Mouse (Mus musculus) midbrain, embryonic 14.5 days (tissue): ENCODE measurements around the gene Lgi4. TPM values are rescaled to one million over a fixed set of nuclear protein-coding genes. Genes with fewer than 3 reads are reported as not detected.

Source experiments
- ATAC-seq: fragments of 200-750 bp; cut with Nextera tagmentation; 2 replicates; pipeline ENCODE4 v1.8.0; 2017; ENCODE audit warnings: moderate number of reproducible peaks, moderate library complexity; ENCODE audit not compliant: low FRiP score, low TSS enrichment
- DNase-seq: peaks from one replicate; pipeline ENCODE4 v3.0.0-alpha.2; 2015
- H3K27ac ChIP-seq: fragments of 300-500 bp; sonication (generic); replicated peaks from 2 replicates; pipeline ENCODE4 v1.5.1; 2014; ENCODE audit warnings: mild to moderate bottlenecking, low read depth, low read length, moderate library complexity
- H3K27me3 ChIP-seq: fragments of 300-500 bp; sonication (generic); 2 replicates; pipeline ENCODE4 v1.6.1; 2014; ENCODE audit warnings: low read length, control low read depth, mixed read lengths; ENCODE audit not compliant: control insufficient read depth, insufficient read depth
- H3K36me3 ChIP-seq: fragments of 300-500 bp; sonication (generic); 2 replicates; pipeline ENCODE4 v1.6.1; 2014; ENCODE audit warnings: low read length, control low read depth; ENCODE audit not compliant: control insufficient read depth, insufficient read depth
- H3K4me1 ChIP-seq: fragments of 300-500 bp; sonication (generic); 2 replicates; pipeline ENCODE4 v1.6.1; 2014; ENCODE audit warnings: mild to moderate bottlenecking, antibody characterized with exemption, low read length, control low read depth; ENCODE audit not compliant: control insufficient read depth, insufficient read depth
- H3K4me2 ChIP-seq: fragments of 300-500 bp; sonication (generic); 2 replicates; pipeline ENCODE4 v1.6.1; 2014; ENCODE audit warnings: mild to moderate bottlenecking, low read length, moderate library complexity
- H3K4me3 ChIP-seq: fragments of 300-500 bp; sonication (generic); replicated peaks from 2 replicates; pipeline ENCODE4 v1.5.1; 2014; ENCODE audit warnings: low read depth, low read length
- H3K9ac ChIP-seq: fragments of 300-500 bp; sonication (generic); replicated peaks from 2 replicates; pipeline ENCODE4 v1.6.1; 2014; ENCODE audit warnings: mild to moderate bottlenecking, low read length, moderate library complexity
- H3K9me3 ChIP-seq: fragments of 300-500 bp; sonication (generic); 2 replicates; pipeline ENCODE4 v1.6.1; 2016; ENCODE audit warnings: low read length, control low read depth, mixed read lengths; ENCODE audit not compliant: control insufficient read depth
- WGBS: fragments of 180-500 bp; shearing (Covaris S2); extraction: QIAGEN DNeasy Blood & Tissue Kit; methylation state at CpG from one replicate; pipeline ENCODE4 v1.1.7; 2014; 5-methylcytosine and 5-hydroxymethylcytosine counted together
- polyA plus RNA-seq: library from polyadenylated mRNA; unstranded; fragments of >200 nt; fragmentation: Nextera tagmentation; extraction: Ambion mirVana; gene quantifications from 2 replicates; pipeline ENCODE4 v1.2.1, GENCODE M21; 2014

The Lgi4 gene
- polyA plus RNA-seq, 1 experiment from 2014 or later = 0.17 TPM

GRCm38 (mm10) chr7:31099612-31099982 lies 40.5 kb downstream of the Lgi4 start:
- Histone ChIP-seq H3K36me3 (no peaks in the 10 kb centered on the region), H3K27ac (no peak overlapping the region), H3K4me3 (no peak overlapping the region), H3K4me1 (no peaks in the 10 kb centered on the region), H3K9ac (no peak overlapping the region), H3K9me3 (no peaks in the 10 kb centered on the region), H3K4me2 (no peak overlapping the region), H3K27me3 (no peaks in the 10 kb centered on the region)
- no peak for ATAC-seq
- 89% methylated on average over 6 of the region's 6 CpGs for WGBS
- DNase-seq = no peak

- ATAC-seq = no peak
- no peak overlapping the region for H3K4me2 ChIP-seq
- no peaks in the 10 kb centered on the region for H3K9me3 ChIP-seq
- no peak overlapping the region for H3K27ac ChIP-seq
- H3K4me3 ChIP-seq = no peak overlapping the region
- H3K36me3 ChIP-seq = no peaks in the 10 kb centered on the region
- no peaks in the 10 kb centered on the region for H3K27me3 ChIP-seq
- no peak overlapping the region for H3K9ac ChIP-seq
- WGBS = 83% methylated on average over 14 of the region's 14 CpGs
- DNase-seq = no peak
- H3K4me1 ChIP-seq = no peaks in the 10 kb centered on the region
These were observed 41.6 kb downstream of the Lgi4 start for GRCm38 (mm10) chr7:31100786-31101185.

GRCm38 (mm10) chr7:31105061-31105768 lies 46.1 kb downstream of the Lgi4 start:
- H3K4me3 ChIP-seq = no peak overlapping the region
- H3K9me3 ChIP-seq = no peaks in the 10 kb centered on the region
- WGBS = 67% methylated on average over 15 of the region's 15 CpGs
- DNase-seq (no peak), ATAC-seq (no peak)
- H3K27me3 ChIP-seq = no peaks in the 10 kb centered on the region
- H3K27ac ChIP-seq = no peak overlapping the region
- no peak overlapping the region for H3K9ac ChIP-seq
- H3K4me2 ChIP-seq = no peak overlapping the region
- H3K4me1 ChIP-seq = no peaks in the 10 kb centered on the region
- H3K36me3 ChIP-seq = no peaks in the 10 kb centered on the region

GRCm38 (mm10) chr7:31106166-31106565 lies 47.0 kb downstream of the Lgi4 start:
- no peaks in the 10 kb centered on the region for H3K4me1 ChIP-seq
- no peak for ATAC-seq

GRCm38 (mm10) chr7:31107781-31108180 lies 48.6 kb downstream of the Lgi4 start:
- H3K36me3 ChIP-seq = no peaks in the 10 kb centered on the region
- no peak overlapping the region for H3K27ac ChIP-seq
- no peak for DNase-seq
- H3K27me3 ChIP-seq = no peaks in the 10 kb centered on the region
- 87% methylated on average over 11 of the region's 11 CpGs for WGBS
- no peak for ATAC-seq
- H3K4me2 ChIP-seq = no peak overlapping the region
- no peak overlapping the region for H3K9ac ChIP-seq
- H3K4me1 ChIP-seq = no peaks in the 10 kb centered on the region
- no peak overlapping the region for H3K4me3 ChIP-seq
- no peaks in the 10 kb centered on the region for H3K9me3 ChIP-seq

More at GRCm38 (mm10) chr7:31106166-31106565, 47.0 kb downstream of the Lgi4 start:
- Histone ChIP-seq H3K36me3 (no peaks in the 10 kb centered on the region), H3K27me3 (no peaks in the 10 kb centered on the region), H3K27ac (no peak overlapping the region), H3K9me3 (no peaks in the 10 kb centered on the region), H3K9ac (no peak overlapping the region), H3K4me2 (no peak overlapping the region), H3K4me3 (no peak overlapping the region)
- DNase-seq = no peak
- 74% methylated on average over 3 of the region's 3 CpGs for WGBS

GRCm38 (mm10) chr7:31109091-31109490 lies 49.9 kb downstream of the Lgi4 start:
- Histone ChIP-seq H3K27me3 (no peaks in the 10 kb centered on the region), H3K9me3 (no peaks in the 10 kb centered on the region), H3K27ac (no peak overlapping the region), H3K36me3 (no peaks in the 10 kb centered on the region), H3K9ac (no peak overlapping the region), H3K4me1 (no peaks in the 10 kb centered on the region), H3K4me2 (no peak overlapping the region), H3K4me3 (no peak overlapping the region)
- 34% methylated on average over 7 of the region's 7 CpGs for WGBS
- DNase-seq (no peak), ATAC-seq (no peak)

- no peak overlapping the region for H3K9ac ChIP-seq
- 89% methylated on average over 5 of the region's 5 CpGs for WGBS
These were observed 50.7 kb downstream of the Lgi4 start for GRCm38 (mm10) chr7:31109796-31110195.

GRCm38 (mm10) chr7:31110861-31111385 lies 51.8 kb downstream of the Lgi4 start:
- Histone ChIP-seq H3K4me2 (no peak overlapping the region), H3K9me3 (no peaks in the 10 kb centered on the region), H3K27me3 (no peaks in the 10 kb centered on the region), H3K4me1 (no peaks in the 10 kb centered on the region), H3K27ac (no peak overlapping the region), H3K36me3 (no peaks in the 10 kb centered on the region), H3K9ac (no peak overlapping the region), H3K4me3 (no peak overlapping the region)
- no peak for DNase-seq
- WGBS = 84% methylated on average over 15 of the region's 15 CpGs
- ATAC-seq = no peak

More at GRCm38 (mm10) chr7:31109796-31110195, 50.7 kb downstream of the Lgi4 start:
- Histone ChIP-seq H3K9me3 (no peaks in the 10 kb centered on the region), H3K27me3 (no peaks in the 10 kb centered on the region), H3K36me3 (no peaks in the 10 kb centered on the region), H3K4me2 (no peak overlapping the region), H3K27ac (no peak overlapping the region), H3K4me3 (no peak overlapping the region), H3K4me1 (no peaks in the 10 kb centered on the region)
- DNase-seq = no peak
- no peak for ATAC-seq

- Histone ChIP-seq H3K9ac (no peak overlapping the region), H3K9me3 (no peaks in the 10 kb centered on the region), H3K27me3 (no peaks in the 10 kb centered on the region), H3K4me1 (no peaks in the 10 kb centered on the region), H3K4me2 (no peak overlapping the region), H3K27ac (no peak overlapping the region), H3K4me3 (no peak overlapping the region), H3K36me3 (no peaks in the 10 kb centered on the region)
- DNase-seq (no peak), ATAC-seq (no peak)
- WGBS = 32% methylated on average over 4 of the region's 4 CpGs
These were observed 52.9 kb downstream of the Lgi4 start for GRCm38 (mm10) chr7:31112036-31112435.
